Mouse (Mus musculus) megakaryocyte, embryonic 14.5 days (primary cell): ENCODE data around the gene Zfp59.

Experiments used
- FLI1 ChIP-seq: IDR thresholded peaks from 2 replicates; pipeline ENCODE4 v1.6.1; 2012; ENCODE audit warnings: low read length, inconsistent platforms, mixed read lengths
- GATA1 ChIP-seq: IDR thresholded peaks from 3 replicates; pipeline ENCODE4 v1.6.1; 2012; ENCODE audit warnings: mixed read lengths, low read length, inconsistent platforms, borderline replicate concordance

- TF ChIP-seq GATA1: no peak
- TF ChIP-seq FLI1: no peak
These were observed 62.2 kb downstream of the Zfp59 start for GRCm38 (mm10) chr7:27900601-27901000.
